Mouse (Mus musculus) liver, adult (tissue): Measurements from ENCODE around the gene Atp6v1b1.

Source experiments
- GATA4 ChIP-seq: IDR thresholded peaks from 2 replicates; pipeline ENCODE4 v1.6.1; 2014; ENCODE audit warnings: mild to moderate bottlenecking, low read length; ENCODE audit not compliant: insufficient replicate concordance

Gene Atp6v1b1

DNA sequence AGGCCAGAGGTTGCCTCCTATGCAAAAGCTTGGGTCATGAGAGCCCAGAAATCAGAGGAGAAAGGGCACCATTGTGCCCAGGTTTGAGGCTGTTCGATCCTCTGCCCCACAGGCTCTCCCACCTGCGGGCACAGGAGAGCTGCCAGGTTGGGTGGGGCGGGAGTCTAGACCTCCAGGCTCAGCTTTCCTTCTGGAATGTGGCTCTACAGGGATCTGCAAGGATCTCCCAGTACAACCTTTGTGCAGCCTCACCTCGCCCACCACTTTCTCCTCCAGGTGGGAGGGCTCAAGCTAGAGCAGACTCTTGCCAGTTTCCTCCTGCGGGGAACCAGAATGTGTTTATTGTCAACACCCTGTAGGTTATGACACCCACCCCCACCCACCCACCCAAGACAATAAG lies 1.8 kb downstream of the Atp6v1b1 start:
- TF ChIP-seq GATA4 = no peak

DNA sequence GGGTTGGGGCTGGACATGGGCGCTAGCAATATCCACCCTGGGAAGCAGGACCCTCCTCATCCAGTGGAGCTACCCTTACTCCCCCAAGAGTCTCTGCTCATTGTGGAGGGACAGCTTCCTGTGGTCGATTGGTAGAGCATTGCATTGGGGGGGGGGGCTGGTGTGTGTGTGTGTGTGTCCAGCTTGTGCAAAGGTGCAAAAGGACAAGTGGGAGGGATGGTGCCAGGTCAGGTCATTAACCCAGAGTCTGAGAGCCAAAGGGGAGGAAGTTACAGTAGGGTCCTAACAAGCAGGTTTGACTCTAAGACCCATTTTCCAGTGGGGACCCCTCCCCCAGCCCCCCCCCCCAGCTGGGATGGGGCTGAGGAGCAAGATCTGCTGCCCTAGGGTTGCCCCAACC lies 2.7 kb downstream of the Atp6v1b1 start:
- TF ChIP-seq GATA4 = no peak

DNA sequence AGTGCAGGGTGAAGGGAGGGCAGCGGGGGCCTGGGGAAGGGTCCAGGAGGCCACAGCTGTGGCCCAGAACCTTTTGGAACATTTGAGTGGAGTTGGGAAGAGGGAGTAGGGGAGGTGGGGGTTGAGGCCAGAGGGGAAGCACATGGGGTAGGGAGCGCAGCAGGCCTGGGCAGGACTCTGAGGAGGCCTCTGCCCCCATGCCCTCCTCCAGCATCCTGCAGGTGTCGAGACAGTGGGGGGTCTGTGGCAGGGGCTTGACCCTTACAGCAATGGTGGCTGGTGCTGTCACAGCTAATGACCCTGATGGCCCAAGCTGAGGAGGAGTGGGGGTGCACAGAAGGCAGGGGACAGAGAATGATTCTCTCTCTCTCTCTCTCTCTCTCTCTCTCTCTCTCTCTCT lies 6.5 kb downstream of the Atp6v1b1 start:
- TF ChIP-seq GATA4 = no peak

DNA sequence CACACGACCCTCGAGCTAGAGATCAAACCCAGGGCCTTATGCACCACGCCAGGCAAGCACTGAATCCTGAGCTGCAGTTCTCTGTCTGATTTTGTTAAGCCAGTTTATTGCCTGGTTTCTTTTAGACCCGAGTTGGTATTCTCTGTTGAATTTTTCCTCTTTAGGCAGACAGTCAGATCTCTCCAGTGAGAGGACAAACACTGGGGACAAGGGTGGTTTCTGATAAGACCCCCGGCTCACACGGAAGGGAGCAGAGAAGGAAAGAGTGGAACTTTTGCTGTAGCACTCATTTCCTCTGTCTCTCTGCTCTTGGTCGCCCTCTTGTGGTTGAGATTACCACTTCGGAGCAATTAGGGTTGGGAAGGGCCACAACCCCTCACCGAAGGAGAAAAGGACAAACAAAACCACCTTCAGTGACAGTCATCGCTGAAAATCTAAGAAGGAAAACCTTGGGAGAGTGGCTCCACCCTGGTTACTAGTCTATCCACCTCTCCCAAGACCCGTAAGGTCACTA lies 7.4 kb downstream of the Atp6v1b1 start:
- no peak for TF ChIP-seq GATA4

DNA sequence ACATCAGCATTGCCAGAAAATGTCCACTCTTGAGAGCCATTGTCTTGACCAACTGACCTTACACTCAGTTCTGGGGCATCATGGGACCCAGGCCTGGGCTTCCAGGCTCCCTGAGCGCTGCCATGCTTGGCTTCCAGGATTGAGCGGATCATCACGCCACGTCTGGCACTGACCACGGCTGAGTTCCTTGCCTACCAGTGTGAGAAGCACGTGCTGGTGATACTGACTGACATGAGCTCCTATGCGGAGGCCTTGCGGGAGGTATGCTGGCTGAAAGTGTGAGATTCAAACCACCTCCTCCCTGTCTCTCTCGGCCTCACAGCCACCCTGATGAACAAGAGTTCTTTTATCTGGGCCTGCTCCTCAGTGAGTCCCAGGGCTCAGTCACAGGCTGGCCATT lies 13.3 kb downstream of the Atp6v1b1 start:
- TF ChIP-seq GATA4 = no peak

DNA sequence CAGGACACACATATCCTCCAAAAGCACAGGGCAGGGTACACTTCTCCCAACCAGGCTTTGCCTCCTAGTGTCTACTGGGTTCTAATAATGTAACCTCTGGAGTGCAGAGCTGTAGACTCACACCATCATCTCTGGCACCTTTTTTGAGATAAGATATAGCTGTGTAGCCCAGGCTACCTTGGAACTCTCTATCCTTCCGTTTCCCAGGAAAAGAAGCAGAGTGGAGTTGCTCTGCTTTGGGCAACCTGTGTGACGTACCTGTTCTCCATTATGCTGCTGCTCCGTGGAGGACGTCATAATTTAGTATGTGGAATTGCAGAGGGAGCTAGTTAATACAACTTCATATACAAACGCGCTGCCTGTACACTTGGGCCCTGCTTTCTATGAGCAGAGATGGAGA lies 19.6 kb downstream of the Atp6v1b1 start, which contains the start of gene Ankrd53:
Gene Ankrd53 (plus strand): TSS at position 301 of the 400 bp plus-strand sequence.
- TF ChIP-seq GATA4 = no peak

DNA sequence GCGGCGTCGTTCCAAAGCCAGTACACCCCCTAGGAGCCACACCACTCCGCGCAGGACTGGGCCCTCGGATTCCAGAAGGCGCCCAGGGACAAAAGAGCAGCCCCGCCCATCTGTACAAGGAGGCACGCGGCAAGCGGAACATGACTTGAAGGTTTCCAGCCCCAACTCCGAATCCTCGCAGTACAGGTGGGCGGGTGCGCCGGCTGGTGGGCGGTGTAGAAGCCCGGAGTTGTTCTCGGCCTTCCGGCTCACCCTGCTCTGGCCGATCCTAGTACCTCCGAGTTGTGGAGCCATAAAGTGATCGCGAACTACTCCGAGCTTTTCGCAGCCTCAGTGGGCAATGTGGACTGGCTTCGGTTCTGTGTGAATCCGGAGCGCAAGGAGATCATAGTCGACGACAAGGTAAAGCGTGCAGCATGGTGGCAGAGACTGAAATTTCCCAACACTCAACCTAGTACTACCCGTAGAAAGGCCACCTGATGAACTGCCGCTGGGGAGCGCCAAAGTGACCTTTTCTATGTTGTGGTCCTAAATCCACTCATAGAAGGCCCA lies 20.2 kb downstream of the Atp6v1b1 start:
- no peak for TF ChIP-seq GATA4

DNA sequence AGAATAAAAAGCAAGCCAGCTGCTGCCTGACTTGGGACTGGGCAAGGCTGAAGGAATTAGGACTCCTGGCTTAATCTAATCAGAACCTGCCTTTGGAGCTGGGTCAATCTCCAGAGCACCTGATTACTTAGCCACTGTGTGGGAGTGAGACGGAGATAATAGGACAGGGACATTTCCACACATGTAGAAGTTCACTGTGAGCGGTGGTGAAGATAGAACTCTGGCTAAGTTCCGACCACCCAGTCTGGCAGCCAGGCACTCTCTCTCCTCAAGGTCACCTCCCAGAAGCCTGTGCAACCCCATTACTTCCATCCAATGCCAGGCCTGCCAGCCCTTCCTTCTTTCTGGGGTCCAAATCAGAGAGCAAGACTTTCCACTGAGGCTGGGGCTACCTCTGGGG lies 24.2 kb downstream of the Atp6v1b1 start:
- no peak for TF ChIP-seq GATA4

- no peak for TF ChIP-seq GATA4
Measured at GRCm38 (mm10) chr6:83768485-83768884, 25.7 kb downstream of the Atp6v1b1 start.

DNA sequence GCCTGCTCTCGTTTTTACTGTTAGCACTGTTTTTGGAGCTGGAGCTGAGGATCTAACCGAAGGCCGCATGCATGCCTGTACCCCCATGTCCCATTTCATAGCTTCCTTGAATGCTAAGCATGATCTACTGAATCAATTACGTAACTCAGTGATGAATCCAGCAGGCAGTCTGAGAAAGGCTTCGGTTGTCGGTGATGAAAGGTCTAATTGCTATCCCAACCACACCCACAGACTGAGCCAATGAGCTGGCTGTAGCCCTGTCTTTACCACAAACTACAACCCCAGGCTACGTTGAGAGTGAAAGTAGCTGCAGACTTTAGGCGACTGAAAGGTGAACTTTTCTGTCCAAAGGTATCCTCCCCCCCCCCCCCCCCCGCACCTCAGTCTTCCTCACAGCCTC lies 31.3 kb downstream of the Atp6v1b1 start:
- TF ChIP-seq GATA4 = no peak

- TF ChIP-seq GATA4 = no peak
Measured at GRCm38 (mm10) chr6:83774781-83775563, 32.2 kb downstream of the Atp6v1b1 start.

DNA sequence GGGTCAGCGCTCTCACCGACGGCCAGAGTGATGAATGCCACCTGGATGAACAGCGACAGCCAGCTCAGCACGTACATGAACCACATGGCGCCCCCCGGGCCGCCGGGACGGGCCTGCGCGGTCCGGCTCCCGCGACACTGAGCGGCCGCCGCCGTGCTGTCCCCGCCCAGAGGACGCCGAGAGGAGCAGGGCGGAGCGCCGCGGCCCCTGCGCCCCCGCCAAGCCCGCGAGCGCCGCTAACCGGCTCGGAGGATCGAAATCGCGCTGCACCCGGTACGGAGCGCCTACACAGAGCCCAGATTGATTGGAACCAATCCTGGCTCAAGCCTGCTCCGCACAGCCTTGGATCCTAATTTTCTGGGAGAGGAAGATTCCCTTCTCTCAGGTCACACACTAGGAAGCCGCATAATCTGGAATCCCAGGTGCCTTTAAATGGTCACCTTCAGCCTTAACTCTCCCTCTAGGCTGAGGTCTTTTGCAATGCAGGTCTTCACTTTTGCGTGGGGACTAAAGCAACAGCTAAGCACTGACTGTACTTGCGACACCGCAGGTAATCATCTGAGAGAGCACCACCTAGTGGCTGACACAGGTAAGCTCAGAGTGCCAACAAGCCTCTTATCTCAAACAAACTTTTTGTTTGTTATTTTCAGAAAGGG lies 33.0 kb downstream of the Atp6v1b1 start, which contains the start of gene Tex261:
Gene Tex261 (minus strand): TSS at position 176 of the 656 bp plus-strand sequence.
- TF ChIP-seq GATA4 = peak; percentile 15; the same call in 1 of the 2 replicates

- no peak for TF ChIP-seq GATA4
Measured at GRCm38 (mm10) chr6:83778306-83778705, 35.5 kb downstream of the Atp6v1b1 start.

GRCm38 (mm10) chr6:83779026-83779425 lies 36.2 kb downstream of the Atp6v1b1 start:
- TF ChIP-seq GATA4 = no peak

GRCm38 (mm10) chr6:83786426-83786825 lies 43.6 kb downstream of the Atp6v1b1 start:
- TF ChIP-seq GATA4 = no peak

- TF ChIP-seq GATA4 = no peak
Measured at GRCm38 (mm10) chr6:83788554-83788953, 45.8 kb downstream of the Atp6v1b1 start.
